Mouse (Mus musculus) frontal cortex, postnatal 14 days (tissue): ENCODE measurements around the gene Spats2.
"Not testable (repeated sequence)": the region's sequence is repeated elsewhere in the genome, so short reads cannot be mapped to it uniquely, and the experiment has no call there.

ENCODE experiments used
- DNase-seq, 2 experiments: peaks; one replicate each; pipeline ENCODE4 v3.0.0; 2022; ENCODE audit warnings: low spot score in 2 of 2

Spats2 gene

GRCm38 (mm10) chr15:99138389-99138788, 12.7 kb downstream of the Spats2 start:
- no peak for DNase-seq

- no peak for DNase-seq
Measured at GRCm38 (mm10) chr15:99139669-99140068, 14.0 kb downstream of the Spats2 start.

DNA sequence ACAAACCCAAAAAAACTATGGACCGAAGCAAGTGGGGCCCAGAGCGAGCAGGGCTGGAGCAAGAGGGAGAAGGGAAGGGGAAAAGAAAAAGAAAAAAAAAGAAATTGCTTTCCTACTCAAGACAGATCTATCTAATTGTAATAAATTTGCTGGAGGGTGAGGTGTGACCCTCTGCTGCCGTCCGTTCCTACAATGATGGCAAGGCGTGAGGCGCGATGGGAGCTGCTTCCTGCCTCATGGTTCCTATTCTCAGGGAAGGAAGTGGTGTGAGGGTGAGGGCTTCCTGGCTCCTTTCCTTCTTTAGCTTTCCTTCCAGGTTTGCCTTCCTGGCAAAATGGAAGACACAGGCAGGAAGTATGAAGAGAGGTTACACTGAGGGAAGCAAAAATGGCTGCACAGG, 24.8 kb downstream of the Spats2 start:
- no peak for DNase-seq

DNA sequence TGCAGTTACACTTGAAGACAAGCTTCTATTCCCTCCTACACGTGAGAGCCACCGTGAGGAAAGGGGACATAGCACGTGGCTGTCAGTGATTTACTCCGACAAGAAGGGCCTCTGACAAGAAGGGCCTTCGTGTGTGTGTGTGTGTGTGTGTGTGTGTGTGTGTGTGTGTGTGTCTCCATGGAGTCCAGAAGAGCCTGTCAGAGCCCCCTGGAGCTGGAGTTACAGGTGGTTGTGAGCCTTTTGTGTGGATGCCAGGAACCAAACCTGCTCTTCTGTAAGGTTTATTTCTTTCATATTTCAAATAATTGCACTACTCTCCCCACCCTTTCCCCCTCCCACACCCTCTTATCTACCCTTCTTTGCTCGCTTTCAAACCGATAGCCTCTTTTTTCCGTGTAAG, 25.6 kb downstream of the Spats2 start:
- no peak for DNase-seq

- no peak for DNase-seq
Measured at GRCm38 (mm10) chr15:99153466-99153865, 27.8 kb downstream of the Spats2 start.

DNA sequence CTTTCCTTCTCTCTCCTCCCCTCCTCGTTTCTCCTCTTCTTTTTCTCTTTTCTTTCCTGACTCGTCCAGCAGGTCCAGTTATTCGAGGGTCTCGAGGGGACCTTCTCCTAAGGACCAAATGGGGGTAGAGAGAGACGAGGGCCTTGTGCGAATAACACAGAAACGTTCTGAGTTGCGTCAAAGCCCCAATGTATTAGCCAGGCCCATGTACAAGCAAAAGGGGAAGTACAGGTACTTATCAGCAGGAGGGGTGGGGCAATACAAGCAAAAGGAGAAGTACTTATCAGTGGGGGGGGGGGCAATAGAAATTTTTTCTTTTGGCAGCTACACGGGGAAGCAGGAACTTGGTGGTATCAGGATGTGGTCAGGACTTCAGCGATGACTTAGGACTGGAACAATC, 28.8 kb downstream of the Spats2 start:
- DNase-seq, result not testable (repeated sequence)

DNA sequence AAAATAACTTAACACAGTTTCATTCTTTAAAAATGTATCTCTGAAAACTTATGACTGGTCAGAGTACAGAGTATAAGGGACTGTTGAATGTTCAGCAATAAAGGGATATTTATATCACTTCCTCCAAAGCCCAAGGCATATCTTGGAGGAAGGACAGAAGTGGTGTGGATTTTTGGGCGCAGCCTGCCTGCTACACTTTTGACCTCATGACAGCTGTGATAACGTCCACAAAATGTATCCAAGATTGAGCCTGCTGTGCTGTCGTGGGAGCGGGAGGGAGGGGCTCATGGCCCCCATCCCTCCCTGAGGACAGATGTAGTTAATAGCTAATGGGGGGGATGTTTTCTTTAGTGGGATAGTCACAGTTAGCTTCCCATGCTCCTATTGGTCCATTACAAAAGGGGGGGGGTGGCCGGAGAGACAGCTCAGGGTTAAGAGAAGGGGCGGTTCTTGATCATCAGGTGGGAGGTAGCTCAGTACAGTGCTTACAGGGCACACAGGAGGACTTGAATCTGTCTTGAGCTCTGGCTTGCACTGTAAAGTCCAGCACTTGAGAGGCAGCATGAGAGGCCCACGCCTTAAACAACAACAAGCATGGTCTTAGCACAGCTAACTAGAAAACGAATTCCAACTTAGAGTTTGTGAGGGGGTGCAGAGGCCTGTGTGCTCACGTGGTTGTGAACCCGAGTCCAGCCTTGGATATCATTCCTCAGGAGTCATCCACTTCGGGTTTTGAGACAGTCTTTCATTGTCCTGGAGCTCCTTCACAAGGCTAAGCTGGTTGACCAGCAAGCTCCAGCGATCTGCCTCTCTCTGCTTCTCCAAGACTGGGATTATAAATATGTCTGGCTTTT, 38.0 kb downstream of the Spats2 start:
- DNase-seq, result no peak

- no peak for DNase-seq
Measured at GRCm38 (mm10) chr15:99172131-99172530, 46.4 kb downstream of the Spats2 start.

- no peak for DNase-seq
Measured at GRCm38 (mm10) chr15:99179639-99180038, 53.9 kb downstream of the Spats2 start.

DNA sequence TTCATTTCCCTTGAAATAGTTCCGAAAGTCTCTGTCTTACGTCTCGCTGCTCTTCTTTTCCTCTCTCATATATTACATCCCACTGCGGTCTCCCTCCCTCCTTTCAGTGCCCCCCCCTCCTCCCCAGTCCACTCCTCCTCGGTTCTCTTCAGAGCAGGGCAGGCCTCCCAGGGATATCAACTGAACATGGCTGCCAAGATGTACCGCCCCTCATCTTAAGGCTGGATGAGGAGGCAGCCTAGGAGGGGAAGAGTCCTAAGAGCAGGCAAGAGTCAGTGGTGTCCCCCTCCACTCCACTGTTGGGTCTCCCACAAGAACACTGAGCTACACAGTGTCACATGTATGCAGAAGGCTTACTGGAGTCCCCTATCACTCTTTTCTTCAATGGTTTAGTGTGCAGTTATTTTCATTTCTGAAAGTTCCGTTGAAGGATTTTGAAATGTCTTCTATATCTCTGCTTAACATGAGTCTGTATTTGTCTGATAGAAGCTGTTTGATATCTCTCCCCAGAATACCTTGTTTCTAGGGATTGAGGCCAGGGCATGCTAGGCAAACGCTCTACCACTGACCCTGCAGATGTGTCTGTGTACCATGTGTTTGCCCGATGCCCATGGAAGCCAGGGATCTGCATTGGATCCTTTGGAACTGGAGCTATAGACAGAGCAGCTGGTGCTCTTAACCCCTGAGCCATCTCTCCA, 58.6 kb downstream of the Spats2 start:
- DNase-seq, result no peak

DNA sequence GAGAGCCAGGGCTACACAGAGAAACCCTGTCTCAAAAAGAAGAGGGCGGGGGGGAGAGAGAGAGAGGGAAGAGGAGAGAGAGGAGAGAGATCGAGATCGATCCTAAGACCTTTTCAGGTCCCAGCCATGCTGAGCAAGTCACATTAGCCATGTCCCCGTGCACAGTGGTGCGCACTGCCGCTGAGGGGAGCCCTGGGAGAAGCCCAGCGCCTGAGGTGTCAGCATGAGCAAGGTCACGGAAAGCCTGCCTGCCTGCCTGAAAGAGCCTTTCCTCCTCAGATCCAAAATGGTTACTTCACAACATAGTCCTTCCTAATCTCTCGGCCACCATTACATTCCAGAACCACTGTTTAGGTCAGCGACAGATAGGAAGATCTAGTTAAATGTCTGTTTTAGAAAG, 68.6 kb downstream of the Spats2 start:
- DNase-seq, result no peak

- DNase-seq, result no peak
Measured at GRCm38 (mm10) chr15:99195043-99195442, 69.3 kb downstream of the Spats2 start.

- no peak for DNase-seq
Measured at GRCm38 (mm10) chr15:99198761-99199160, 73.0 kb downstream of the Spats2 start.

DNA sequence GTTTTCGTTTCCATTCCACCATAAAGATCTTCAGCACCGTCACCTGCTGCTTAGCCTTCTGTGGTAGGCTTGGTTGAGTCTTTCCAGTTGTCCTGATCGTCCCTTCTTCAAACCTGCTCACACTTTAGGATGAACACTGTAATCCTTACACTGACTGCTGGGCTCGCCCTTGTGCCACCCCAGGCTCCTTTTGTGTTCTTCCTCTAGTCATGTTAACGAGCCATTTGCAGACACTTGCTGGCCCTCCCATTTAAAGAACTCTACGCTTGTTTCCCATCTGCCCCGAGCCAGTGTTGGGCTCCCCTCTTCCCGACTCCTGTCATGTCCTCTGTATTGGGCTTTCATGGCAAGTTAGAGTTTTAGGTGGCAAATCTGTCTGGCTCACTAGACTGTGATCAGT, 80.2 kb downstream of the Spats2 start:
- no peak for DNase-seq

DNA sequence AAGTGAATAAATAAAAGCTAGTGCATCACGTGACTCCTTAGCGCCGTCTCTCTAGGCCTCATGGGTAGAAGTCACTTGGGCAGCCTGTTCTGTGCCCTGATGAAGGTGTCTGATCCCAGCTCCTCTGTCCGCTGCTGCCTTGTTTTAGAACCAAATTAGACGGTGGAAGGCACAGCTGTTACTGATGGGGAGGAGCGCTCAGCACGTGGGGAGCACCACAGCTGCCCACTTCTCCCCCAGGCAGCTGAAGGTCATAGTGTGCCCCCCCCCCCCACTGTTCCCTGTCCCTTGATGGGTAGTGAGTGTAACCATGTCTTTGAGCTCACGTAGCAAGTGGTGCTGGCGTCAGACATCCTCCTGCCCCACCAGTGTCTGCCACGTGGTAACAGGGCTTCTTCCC, 87.5 kb downstream of the Spats2 start:
- DNase-seq, result no peak

DNA sequence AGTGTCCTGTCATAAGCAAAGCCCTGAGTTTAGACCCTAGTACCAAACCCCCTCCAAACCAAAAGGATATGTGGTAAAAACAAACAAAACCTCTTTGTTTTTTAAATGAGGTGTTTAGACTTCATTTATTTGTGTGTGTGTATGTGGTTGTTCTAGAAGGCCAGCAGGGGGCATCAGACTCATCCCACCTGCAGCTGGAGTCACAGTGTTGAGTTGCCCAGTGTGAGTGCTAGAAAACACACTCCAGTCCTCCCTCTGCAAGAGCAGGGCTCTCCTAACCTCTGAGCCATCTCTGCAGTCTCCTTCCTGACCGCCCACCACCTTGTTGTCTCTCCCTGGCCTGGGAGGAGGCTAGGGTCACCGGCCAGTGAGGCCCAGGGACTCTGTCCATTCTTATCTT, 89.2 kb downstream of the Spats2 start:
- no peak for DNase-seq

DNA sequence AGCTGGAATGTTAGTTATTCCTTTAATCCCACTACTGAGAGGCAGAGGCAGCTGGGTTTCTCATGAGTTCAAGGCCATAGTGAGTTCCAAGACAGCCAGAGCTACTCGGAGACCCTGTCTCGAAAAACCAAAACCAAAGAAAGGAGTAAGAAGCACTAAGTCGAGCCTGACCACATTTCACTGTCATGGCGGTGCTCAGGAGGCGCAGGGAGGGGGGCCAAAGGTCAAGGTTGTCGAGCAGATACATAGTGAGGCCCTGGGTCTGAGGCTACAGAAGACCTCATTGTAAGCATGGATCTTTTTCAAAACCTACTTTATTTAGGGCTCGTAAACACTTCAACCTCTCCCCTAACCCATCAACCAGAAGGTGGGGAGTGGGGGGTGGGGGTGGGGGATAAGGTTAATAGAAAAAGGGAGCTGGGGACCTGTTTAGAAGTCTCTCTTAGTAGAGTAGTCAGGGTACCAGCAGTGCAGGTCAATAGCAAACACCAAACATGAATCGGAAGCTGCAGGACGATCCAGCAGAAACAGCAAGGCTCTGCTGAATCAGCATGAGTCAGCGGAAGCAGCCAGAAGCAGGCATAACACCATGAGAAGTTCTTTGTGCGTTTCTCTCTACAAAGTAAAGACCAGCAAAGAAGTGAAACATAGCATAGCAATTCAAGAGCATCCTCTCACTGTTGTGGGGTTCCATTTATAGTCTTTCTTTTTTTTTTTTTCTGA, 90.2 kb downstream of the Spats2 start:
- no peak for DNase-seq

- DNase-seq, result no peak
Measured at GRCm38 (mm10) chr15:99217630-99218029, 91.9 kb downstream of the Spats2 start.

GRCm38 (mm10) chr15:99221315-99221952, 95.7 kb downstream of the Spats2 start:
- DNase-seq, result no peak

- DNase-seq, result no peak
Measured at GRCm38 (mm10) chr15:99222794-99223584, 97.3 kb downstream of the Spats2 start.

GRCm38 (mm10) chr15:99223585-99224207, 98.0 kb downstream of the Spats2 start:
- DNase-seq, result peak in 1 of 2 experiments; percentile 49
